19 mouse cellular contexts compared by ENCODE assay signal in the genomic region with DNA sequence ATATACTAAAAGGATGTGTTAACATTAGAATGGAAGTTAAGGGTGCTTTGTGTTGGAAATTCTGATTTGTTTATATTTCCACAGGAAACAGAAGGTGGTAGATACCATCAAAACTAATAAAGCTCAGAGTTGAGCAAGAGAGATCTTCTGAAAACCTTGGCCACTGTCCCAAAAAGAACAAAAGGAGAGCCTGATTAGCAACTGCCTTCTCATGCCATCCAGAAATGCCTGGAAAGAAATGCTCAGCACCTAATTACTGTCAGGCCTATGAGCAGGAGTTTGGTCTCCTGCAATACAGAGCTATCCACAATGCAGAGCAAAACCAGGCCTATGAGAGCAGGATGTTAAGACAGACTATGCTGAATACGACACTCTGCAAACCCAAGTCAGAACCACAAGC.
DNase-seq lines count a peak whose midpoint lies in the region; ATAC-seq and TF ChIP-seq lines count a peak whose summit lies in the region.
"Had no signal": no experiment of that assay in that cellular context is flagged by ENCODE, and none has a peak within 500 bp of the region (broad histone marks: within the 10 kb centered on the region; RNA-seq: fewer than 3 reads in every experiment).

No protein-coding gene starts in this region.

- no peaks in the 10 kb centered on the region for H3K79me2 ChIP-seq in heart, adult 2 months (replicated peaks; ENCODE audit: control insufficient read depth, insufficient read depth, low read length)

- no peak overlapping the region for H3K9ac ChIP-seq in embryonic facial prominence, embryonic 14.5 days (ENCODE audit: low read depth, low read length)
- H3K9ac ChIP-seq in heart, embryonic 15.5 days: no peak overlapping the region
- no peak overlapping the region for H3K9ac ChIP-seq in heart, adult 2 months (ENCODE audit: low read depth, low read length)
- H3K9ac ChIP-seq: embryonic facial prominence, embryonic 13.5 days; liver, embryonic 15.5 days; neural tube, embryonic 12.5 days had no signal

- no peak for ATAC-seq in embryonic facial prominence, embryonic 14.5 days (ENCODE audit: low read depth)
- peak; percentile 60 for ATAC-seq in heart, embryonic 15.5 days (replicated peaks; ENCODE audit: insufficient number of reproducible peaks, insufficient read depth, low FRiP score, low read depth)

- H3K36me3 ChIP-seq in embryonic facial prominence, embryonic 14.5 days (ENCODE audit: control insufficient read depth, insufficient read depth, low read length): no peaks in the 10 kb centered on the region
- no peaks in the 10 kb centered on the region for H3K36me3 ChIP-seq in embryonic facial prominence, embryonic 10.5 days (replicated peaks)
- H3K36me3 ChIP-seq in heart, embryonic 15.5 days: no peaks in the 10 kb centered on the region
- H3K36me3 ChIP-seq in heart, adult 2 months (ENCODE audit: control insufficient read depth, insufficient read depth, low read length): no peaks in the 10 kb centered on the region
- H3K36me3 ChIP-seq: embryonic facial prominence, embryonic 13.5 days; forebrain, embryonic 10.5 days; hindbrain, embryonic 10.5 days; liver, embryonic 15.5 days; neural tube, embryonic 12.5 days had no signal

- no peak overlapping the region for H3K4me2 ChIP-seq in embryonic facial prominence, embryonic 14.5 days (ENCODE audit: low read depth, low read length)
- H3K4me2 ChIP-seq in heart, embryonic 15.5 days: no peak overlapping the region
- H3K4me2 ChIP-seq: embryonic facial prominence, embryonic 13.5 days; liver, embryonic 15.5 days; neural tube, embryonic 12.5 days had no signal

- TF ChIP-seq CTCF in heart, adult 2 months (IDR thresholded peaks at IDR 0.05): no peak

- peak; percentile 57 for DNase-seq in embryonic facial prominence, embryonic 14.5 days (ENCODE audit: low spot score)
- DNase-seq in embryonic facial prominence, embryonic 10.5 days (ENCODE audit: low spot score): no peak
- DNase-seq in heart, adult 2 months: no peak
- peak; percentile 24 for DNase-seq in brain, adult 2 months (ENCODE audit: low read depth, low spot score)
- peak; percentile 12 for DNase-seq in lung, postnatal 14 days
- DNase-seq in layer of hippocampus, adult 18-20 months (ENCODE audit: low spot score in 2 of 2): no peak
- no peak for DNase-seq in cerebellum, adult 8-10 months
- DNase-seq: adrenal gland, adult 8-10 months; cerebellum, adult 11-12 months; kidney, postnatal 4 days; right cerebral cortex, postnatal 25 days had no signal

- TF ChIP-seq POLR2A in heart, adult 2 months (IDR thresholded peaks at IDR 0.05; ENCODE audit: insufficient read depth, low read depth, low read length): no peak

- no peaks in the 10 kb centered on the region for H3K9me3 ChIP-seq in embryonic facial prominence, embryonic 14.5 days (ENCODE audit: control insufficient read depth, low read length)
- no peaks in the 10 kb centered on the region for H3K9me3 ChIP-seq in embryonic facial prominence, embryonic 10.5 days
- H3K9me3 ChIP-seq in heart, embryonic 15.5 days (replicated peaks): no peaks in the 10 kb centered on the region
- H3K9me3 ChIP-seq: embryonic facial prominence, embryonic 13.5 days; forebrain, embryonic 10.5 days; hindbrain, embryonic 10.5 days; liver, embryonic 15.5 days; neural tube, embryonic 12.5 days had no signal

- H3K4me3 ChIP-seq in embryonic facial prominence, embryonic 14.5 days (ENCODE audit: low read depth, low read length): no peak overlapping the region
- no peak overlapping the region for H3K4me3 ChIP-seq in embryonic facial prominence, embryonic 10.5 days
- no peak overlapping the region for H3K4me3 ChIP-seq in heart, embryonic 15.5 days
- no peak overlapping the region for H3K4me3 ChIP-seq in heart, adult 2 months
- H3K4me3 ChIP-seq: embryonic facial prominence, embryonic 13.5 days; forebrain, embryonic 10.5 days; hindbrain, embryonic 10.5 days; liver, embryonic 15.5 days; megakaryocyte, embryonic 14.5 days; neural tube, embryonic 12.5 days had no signal

- no peaks in the 10 kb centered on the region for H3K27me3 ChIP-seq in embryonic facial prominence, embryonic 14.5 days (replicated peaks; ENCODE audit: control insufficient read depth, insufficient read depth, low read length)
- no peaks in the 10 kb centered on the region for H3K27me3 ChIP-seq in embryonic facial prominence, embryonic 10.5 days (replicated peaks; ENCODE audit: low read depth, poor library complexity, severe bottlenecking)
- no peaks in the 10 kb centered on the region for H3K27me3 ChIP-seq in heart, embryonic 15.5 days
- H3K27me3 ChIP-seq in heart, adult 2 months (ENCODE audit: control insufficient read depth, insufficient read depth, low read length): no peaks in the 10 kb centered on the region
- H3K27me3 ChIP-seq: embryonic facial prominence, embryonic 13.5 days; liver, embryonic 15.5 days; megakaryocyte, embryonic 14.5 days; neural tube, embryonic 12.5 days had no signal

- WGBS in embryonic facial prominence, embryonic 14.5 days: 71% methylated on average over 1 of the region's 1 CpGs
- WGBS in embryonic facial prominence, embryonic 10.5 days: 89% methylated on average over 1 of the region's 1 CpGs
- 62% methylated on average over 1 of the region's 1 CpGs for WGBS in heart, embryonic 15.5 days
- WGBS in heart, adult 2 months: 56% methylated on average over 1 of the region's 1 CpGs

- no peak for TF ChIP-seq EP300 in heart, adult 2 months (IDR thresholded peaks at IDR 0.05; ENCODE audit: insufficient read depth, low read depth, low read length)

- no peaks in the 10 kb centered on the region for H3K4me1 ChIP-seq in embryonic facial prominence, embryonic 14.5 days (ENCODE audit: control insufficient read depth, insufficient read depth, low read length)
- no peaks in the 10 kb centered on the region for H3K4me1 ChIP-seq in embryonic facial prominence, embryonic 10.5 days
- H3K4me1 ChIP-seq in heart, embryonic 15.5 days (replicated peaks): no peaks in the 10 kb centered on the region
- no peaks in the 10 kb centered on the region for H3K4me1 ChIP-seq in heart, adult 2 months (ENCODE audit: control insufficient read depth, insufficient read depth, low read length)
- H3K4me1 ChIP-seq: embryonic facial prominence, embryonic 13.5 days; forebrain, embryonic 10.5 days; hindbrain, embryonic 10.5 days; liver, embryonic 15.5 days; megakaryocyte, embryonic 14.5 days; neural tube, embryonic 12.5 days had no signal

- intact Hi-C loops in heart, adult 2 months (cut with DNase I): no loop called here

- H3K27ac ChIP-seq in embryonic facial prominence, embryonic 14.5 days (replicated peaks; ENCODE audit: low read depth, low read length): no peak overlapping the region
- H3K27ac ChIP-seq in embryonic facial prominence, embryonic 10.5 days (replicated peaks): no peak overlapping the region
- H3K27ac ChIP-seq in heart, embryonic 15.5 days: no peak overlapping the region
- no peak overlapping the region for H3K27ac ChIP-seq in heart, adult 2 months
- H3K27ac ChIP-seq: embryonic facial prominence, embryonic 13.5 days; forebrain, embryonic 10.5 days; hindbrain, embryonic 10.5 days; liver, embryonic 15.5 days; neural tube, embryonic 12.5 days; stomach, postnatal 0 days had no signal

Comparison
In these comparisons a context has a peak if more than half of its experiments do, and no peak if none do; other contexts are left out.
1. DNase-seq: peak in embryonic facial prominence, embryonic 14.5 days (single experiment), brain, adult 2 months (single experiment) and lung, postnatal 14 days (single experiment); none in embryonic facial prominence, embryonic 10.5 days (single experiment), heart, adult 2 months (0 of 2), layer of hippocampus, adult 18-20 months (0 of 2) and cerebellum, adult 8-10 months (single experiment).